28 mouse cellular contexts compared by ENCODE assay signal in the genomic region with DNA sequence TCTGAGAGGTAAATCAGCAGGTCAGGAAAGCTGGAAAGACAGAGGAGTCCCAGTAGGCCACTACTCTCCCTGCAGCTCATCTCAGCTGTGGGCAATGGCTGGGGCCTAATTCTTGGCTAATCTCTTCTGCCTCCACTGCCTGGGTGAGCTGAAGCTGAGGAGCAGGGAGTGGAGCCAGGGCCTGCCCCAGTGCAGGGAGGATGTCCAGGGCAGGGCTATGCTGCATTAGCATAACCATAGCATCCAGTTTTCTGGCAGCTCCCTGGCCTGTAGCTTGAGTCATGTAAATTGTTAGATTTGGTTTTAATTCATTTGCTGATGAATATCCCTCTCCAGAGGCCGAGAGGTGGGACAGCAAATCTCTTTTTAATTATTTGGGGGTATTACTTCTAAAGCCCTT. TPM values are rescaled to one million over a fixed set of nuclear protein-coding genes. Genes with fewer than 3 reads are reported as not detected.
A peak's percentile ranks its signal among the peaks of the same experiment; 100 is the strongest.
DNase-seq lines count a peak whose midpoint lies in the region; ATAC-seq and TF ChIP-seq lines count a peak whose summit lies in the region.
"Had no signal": no experiment of that assay in that cellular context is flagged by ENCODE, and none has a peak within 500 bp of the region (broad histone marks: within the 10 kb centered on the region; RNA-seq: fewer than 3 reads in every experiment).

No protein-coding gene starts in this region.

- no peak for TF ChIP-seq POLR2A in ES-Bruce4 (IDR thresholded peaks at IDR 0.05; ENCODE audit: insufficient read depth, low read length)

- WGBS in midbrain, embryonic 13.5 days, result 55% methylated on average over 1 of the region's 1 CpGs
- WGBS in midbrain, embryonic 16.5 days, result 52% methylated on average over 1 of the region's 1 CpGs

- H3K4me2 ChIP-seq in midbrain, embryonic 13.5 days (replicated peaks), result no peak overlapping the region
- no peak overlapping the region for H3K4me2 ChIP-seq in midbrain, embryonic 16.5 days (ENCODE audit: low read length)
- H3K4me2 ChIP-seq: embryonic facial prominence, embryonic 12.5 days; embryonic facial prominence, embryonic 15.5 days; heart, embryonic 12.5 days; heart, embryonic 15.5 days; hindbrain, embryonic 14.5 days had no signal

- TF ChIP-seq CTCF in ES-Bruce4 (IDR thresholded peaks at IDR 0.05; ENCODE audit: low read depth, low read length), result no peak

- DNase-seq in ES-CJ7 (ENCODE audit: low read depth, low spot score) (peak; percentile 84), ZHBTc4 (ENCODE audit: low read depth, low spot score) (peak; percentile 77)
- DNase-seq in kidney, postnatal 25 days, result no peak
- DNase-seq in frontal cortex, postnatal 36 days (ENCODE audit: low spot score in 2 of 2), result no peak
- no peak for DNase-seq in right cerebral cortex, postnatal 10 days (ENCODE audit: low spot score in 2 of 2)
- DNase-seq: adrenal gland, postnatal 10 days; adrenal gland, postnatal 36 days; cerebellum, adult 11 months; cerebellum, adult 2 months; cerebellum, adult 9-11 months; cerebellum, postnatal 25 days; forebrain, postnatal 0 days; gastrocnemius, postnatal 25 days; heart, adult 18-20 months; heart, postnatal 10 days; heart, postnatal 36 days had no signal

- TF ChIP-seq EP300 in ES-Bruce4 (IDR thresholded peaks at IDR 0.05; ENCODE audit: insufficient read depth, low read depth, low read length), result 0 out of 2 replicates have a peak, but pooled peaks have one; percentile 62

- H3K27ac ChIP-seq in midbrain, embryonic 13.5 days, result no peak overlapping the region
- H3K27ac ChIP-seq in midbrain, embryonic 16.5 days (ENCODE audit: low read length), result no peak overlapping the region
- H3K27ac ChIP-seq in ES-Bruce4 (ENCODE audit: insufficient read depth, low read length), result no peak overlapping the region
- H3K27ac ChIP-seq: embryonic facial prominence, embryonic 12.5 days; embryonic facial prominence, embryonic 15.5 days; heart, embryonic 15.5 days; hindbrain, embryonic 10.5 days; hindbrain, embryonic 14.5 days had no signal

- no peaks in the 10 kb centered on the region for H3K36me3 ChIP-seq in midbrain, embryonic 13.5 days
- no peaks in the 10 kb centered on the region for H3K36me3 ChIP-seq in midbrain, embryonic 16.5 days (ENCODE audit: control insufficient read depth, insufficient read depth, low read length)
- no peaks in the 10 kb centered on the region for H3K36me3 ChIP-seq in ES-Bruce4 (ENCODE audit: control insufficient read depth, insufficient read depth, low read length, poor library complexity, severe bottlenecking)
- H3K36me3 ChIP-seq: embryonic facial prominence, embryonic 12.5 days; embryonic facial prominence, embryonic 15.5 days; heart, embryonic 12.5 days; heart, embryonic 15.5 days; hindbrain, embryonic 10.5 days had no signal

- no peaks in the 10 kb centered on the region for H3K9me3 ChIP-seq in midbrain, embryonic 13.5 days
- H3K9me3 ChIP-seq in midbrain, embryonic 16.5 days (replicated peaks; ENCODE audit: control insufficient read depth, low read length, poor library complexity, severe bottlenecking), result no peaks in the 10 kb centered on the region
- H3K9me3 ChIP-seq in ES-Bruce4 (replicated peaks; ENCODE audit: control insufficient read depth, insufficient read depth, low read length, poor library complexity, severe bottlenecking), result no peaks in the 10 kb centered on the region
- H3K9me3 ChIP-seq: embryonic facial prominence, embryonic 12.5 days; embryonic facial prominence, embryonic 15.5 days; heart, embryonic 12.5 days; heart, embryonic 15.5 days; hindbrain, embryonic 10.5 days had no signal

- H3K27me3 ChIP-seq in midbrain, embryonic 13.5 days, result 0 out of 2 replicates have a peak, but pooled peaks cover 6% of the 10 kb centered on the region
- H3K27me3 ChIP-seq in midbrain, embryonic 16.5 days (ENCODE audit: control insufficient read depth, insufficient read depth, low read depth, low read length), result no peaks in the 10 kb centered on the region; the same call in 1 of the 2 replicates
- no peaks in the 10 kb centered on the region for H3K27me3 ChIP-seq in ES-Bruce4 (ENCODE audit: control insufficient read depth, insufficient read depth, low read length, poor library complexity, severe bottlenecking)
- H3K27me3 ChIP-seq: embryonic facial prominence, embryonic 12.5 days; embryonic facial prominence, embryonic 15.5 days; heart, embryonic 12.5 days; heart, embryonic 15.5 days had no signal

- no peak overlapping the region for H3K4me3 ChIP-seq in midbrain, embryonic 13.5 days (replicated peaks)
- no peak overlapping the region for H3K4me3 ChIP-seq in midbrain, embryonic 16.5 days (ENCODE audit: low read depth, low read length)
- H3K4me3 ChIP-seq in ES-Bruce4 (ENCODE audit: low read depth, low read length), result no peak overlapping the region
- H3K4me3 ChIP-seq: embryonic facial prominence, embryonic 12.5 days; embryonic facial prominence, embryonic 15.5 days; heart, embryonic 12.5 days; heart, embryonic 15.5 days; hindbrain, embryonic 10.5 days had no signal

- H3K4me1 ChIP-seq in midbrain, embryonic 13.5 days (replicated peaks), result no peaks in the 10 kb centered on the region
- H3K4me1 ChIP-seq in midbrain, embryonic 16.5 days (ENCODE audit: control insufficient read depth, insufficient read depth, low read length), result no peaks in the 10 kb centered on the region
- peaks cover 6% of the 10 kb centered on the region for H3K4me1 ChIP-seq in ES-Bruce4 (ENCODE audit: control insufficient read depth, insufficient read depth, low read length)
- H3K4me1 ChIP-seq: embryonic facial prominence, embryonic 12.5 days; embryonic facial prominence, embryonic 15.5 days; hindbrain, embryonic 10.5 days had no signal

- peak; percentile 65 for ATAC-seq in midbrain, embryonic 13.5 days
- no peak for ATAC-seq in midbrain, embryonic 16.5 days
- ATAC-seq: CD4-positive, CD25-positive, alpha-beta regulatory T cell, adult 4 months; forebrain, embryonic 14.5 days had no signal

- H3K9ac ChIP-seq in midbrain, embryonic 13.5 days (replicated peaks), result no peak overlapping the region
- H3K9ac ChIP-seq in midbrain, embryonic 16.5 days (ENCODE audit: low read depth, low read length), result no peak overlapping the region
- H3K9ac ChIP-seq in ES-Bruce4 (ENCODE audit: low read depth, poor library complexity, severe bottlenecking), result no peak overlapping the region
- H3K9ac ChIP-seq: embryonic facial prominence, embryonic 12.5 days; embryonic facial prominence, embryonic 15.5 days; forebrain, postnatal 0 days; heart, embryonic 12.5 days; heart, embryonic 15.5 days; hindbrain, embryonic 14.5 days had no signal

RNA-seq across cellular contexts. Expression of gene Inmt, which starts 15.6 kb away (rescaled TPM):
- not detected in 2 replicates for polyA plus RNA-seq in midbrain, embryonic 13.5 days (2015; fragmentation: Nextera tagmentation; extraction: Ambion mirVana)
- polyA plus RNA-seq in midbrain, embryonic 16.5 days (2015; fragmentation: Nextera tagmentation; extraction: Ambion mirVana), result not detected in 2 replicates
- polyA plus RNA-seq in ES-Bruce4 (2011; ENCODE audit: insufficient read depth, insufficient read length, low read depth, missing spikeins), result not detected in 2 replicates
- polyA plus RNA-seq: C2C12; CD4-positive, CD25-positive, alpha-beta regulatory T cell, adult 4 months; forebrain, embryonic 14.5 days; forebrain, postnatal 0 days; heart, embryonic 12.5 days; heart, embryonic 15.5 days; hindbrain, embryonic 14.5 days had no signal

RNA-seq across cellular contexts. Expression of gene Crhr2, which starts 26.4 kb away (rescaled TPM):
- polyA plus RNA-seq in midbrain, embryonic 13.5 days (2015; fragmentation: Nextera tagmentation; extraction: Ambion mirVana), result 0.28 and 0.61 TPM in 2 replicates
- polyA plus RNA-seq in midbrain, embryonic 16.5 days (2015; fragmentation: Nextera tagmentation; extraction: Ambion mirVana), result 1.6 and 1.9 TPM in 2 replicates
- polyA plus RNA-seq in ES-Bruce4 (2011; ENCODE audit: insufficient read depth, insufficient read length, low read depth, missing spikeins), result not detected in 2 replicates
- polyA plus RNA-seq: CD4-positive, CD25-positive, alpha-beta regulatory T cell, adult 4 months had no signal

RNA-seq across cellular contexts. Expression of gene Mindy4, which starts 43.9 kb away (rescaled TPM):
- polyA plus RNA-seq in midbrain, embryonic 13.5 days (2015; fragmentation: Nextera tagmentation; extraction: Ambion mirVana), result 11.0 and 11.6 TPM in 2 replicates
- polyA plus RNA-seq in midbrain, embryonic 16.5 days (2015; fragmentation: Nextera tagmentation; extraction: Ambion mirVana), result 12.6 and 15.0 TPM in 2 replicates
- polyA plus RNA-seq in ES-Bruce4 (2011; ENCODE audit: insufficient read depth, insufficient read length, low read depth, missing spikeins), result 2.7 and 8.1 TPM in 2 replicates

Comparison
In these comparisons a context has a peak if more than half of its experiments do, and no peak if none do; other contexts are left out.
1. DNase-seq: peak in ES-CJ7 (single experiment) and ZHBTc4 (single experiment); none in kidney, postnatal 25 days (0 of 2), frontal cortex, postnatal 36 days (0 of 2) and right cerebral cortex, postnatal 10 days (0 of 2).